Comparison of ENCODE assay signal across 8 mouse cellular contexts in genomic region chr9:49483316-49483715, GRCm38 (mm10). TPM values are rescaled to one million over a fixed set of nuclear protein-coding genes. Genes with fewer than 3 reads are reported as not detected.
DNase-seq lines count a peak whose midpoint lies in the region; ATAC-seq lines count a peak whose summit lies in the region.

No protein-coding gene starts in this region.

- no peak for ATAC-seq in heart, embryonic 12.5 days (ENCODE audit: insufficient number of reproducible peaks, low FRiP score)
- ATAC-seq in hematopoietic stem cell, adult 5-6 weeks (replicated peaks in 1 of 2; ENCODE audit: insufficient read depth in 1 of 2, low FRiP score in 2 of 2, low TSS enrichment in 1 of 2, low read depth in 1 of 2, poor library complexity in 2 of 2, severe bottlenecking in 2 of 2): peak; percentile 67 to 72

- peak overlapping the region; percentile 33; the same call in 1 of the 2 replicates for H3K4me2 ChIP-seq in heart, embryonic 12.5 days

- H3K27me3 ChIP-seq in heart, embryonic 12.5 days (replicated peaks): no peaks in the 10 kb centered on the region

- H3K9ac ChIP-seq in heart, embryonic 12.5 days: no peak overlapping the region

- H3K4me1 ChIP-seq in heart, embryonic 12.5 days (replicated peaks): 0 out of 2 replicates have a peak, but pooled peaks cover 4% of the 10 kb centered on the region

- intact Hi-C loops in heart, postnatal 25 days (cut with DNase I): no loop called here

- H3K27ac ChIP-seq in heart, embryonic 12.5 days (ENCODE audit: poor library complexity, severe bottlenecking): no peak overlapping the region

- 34% methylated on average over 10 of the region's 10 CpGs for WGBS in heart, embryonic 12.5 days

- no peak for DNase-seq in heart, postnatal 25 days (ENCODE audit: low spot score)
- DNase-seq in thymus, postnatal 0 days (ENCODE audit: low spot score): peak; percentile 12
- DNase-seq in thymus, adult 18-20 months: no peak
- peak; percentile 39 for DNase-seq in thymus, postnatal 4 days
- no peak for DNase-seq in cerebellum, adult 9-10 months
- no peak for DNase-seq in spleen, adult 12 weeks (ENCODE audit: low spot score)

- no peak overlapping the region for H3K4me3 ChIP-seq in heart, embryonic 12.5 days

- H3K9me3 ChIP-seq in heart, embryonic 12.5 days (replicated peaks): no peaks in the 10 kb centered on the region

- H3K36me3 ChIP-seq in heart, embryonic 12.5 days: no peaks in the 10 kb centered on the region

RNA-seq across cellular contexts. Expression of gene Ttc12, which starts 2.7 kb away (rescaled TPM):
- polyA plus RNA-seq in heart, embryonic 12.5 days (2016; fragmentation: Nextera tagmentation; extraction: Ambion mirVana): 1.7 TPM in 2 replicates
- 10 to 100 TPM in 1 of 2 experiments, 1 to 10 TPM in 1; 9.1 to 11.0 TPM for total RNA-seq in heart, postnatal 25 days (2021)
- 2.1 and 2.8 TPM in 2 replicates for polyA plus RNA-seq in thymus, postnatal 0 days (2015; fragmentation: Nextera tagmentation; extraction: Ambion mirVana)
- total RNA-seq in hematopoietic stem cell, adult 5-6 weeks (2017): 2.8 and 4.1 TPM in 2 replicates

RNA-seq across cellular contexts. Expression of gene Ankk1, which starts 56.5 kb away (rescaled TPM):
- not detected in 2 replicates for polyA plus RNA-seq in heart, embryonic 12.5 days (2016; fragmentation: Nextera tagmentation; extraction: Ambion mirVana)
- total RNA-seq in heart, postnatal 25 days (2021): not detected
- 0.08 TPM in 1 of 2 replicates, not detected in the other for polyA plus RNA-seq in thymus, postnatal 0 days (2015; fragmentation: Nextera tagmentation; extraction: Ambion mirVana)
- not detected in 2 replicates for total RNA-seq in hematopoietic stem cell, adult 5-6 weeks (2017)

Comparison
In these comparisons a context has a peak if more than half of its experiments do, and no peak if none do; other contexts are left out.
1. DNase-seq: peak in thymus, postnatal 0 days (single experiment) and thymus, postnatal 4 days (single experiment); none in heart, postnatal 25 days (single experiment), thymus, adult 18-20 months (0 of 2), cerebellum, adult 9-10 months (single experiment) and spleen, adult 12 weeks (single experiment).